Mouse (Mus musculus) ovary, postnatal 10 days (tissue): Measurements from ENCODE around the gene Tmem130.
"Not testable (repeated sequence)": the region's sequence is repeated elsewhere in the genome, so short reads cannot be mapped to it uniquely, and the experiment has no call there.

Source experiments
- DNase-seq: peaks from one replicate; pipeline ENCODE4 v3.0.0; 2022; ENCODE audit warnings: low spot score

The Tmem130 gene

GRCm38 (mm10) chr5:144761161-144761868, at the start of gene Tmem130:
Gene Tmem130, minus strand, starts transcription at chr5:144761818.
- DNase-seq = no peak

DNA sequence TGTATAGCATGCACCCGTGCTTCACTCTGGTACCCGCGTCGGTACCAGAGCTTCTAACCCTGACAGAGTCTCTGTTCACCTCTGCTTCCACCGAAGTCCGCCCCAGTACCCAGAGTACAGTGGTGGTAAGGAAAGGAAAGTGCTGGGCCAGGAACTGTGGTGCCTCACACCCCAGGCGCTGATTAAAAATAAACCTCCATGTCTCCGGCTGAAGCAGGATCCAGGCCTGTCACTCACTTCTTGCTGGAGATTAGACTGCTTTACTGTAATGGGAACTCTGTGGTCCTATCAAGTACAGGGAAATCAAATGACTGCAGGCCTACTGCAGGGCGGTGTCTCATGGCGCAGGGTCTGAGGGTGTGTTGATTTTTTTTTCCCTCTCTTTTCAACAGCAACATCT, 45.3 kb upstream of the Tmem130 start:
- no peak for DNase-seq

DNA sequence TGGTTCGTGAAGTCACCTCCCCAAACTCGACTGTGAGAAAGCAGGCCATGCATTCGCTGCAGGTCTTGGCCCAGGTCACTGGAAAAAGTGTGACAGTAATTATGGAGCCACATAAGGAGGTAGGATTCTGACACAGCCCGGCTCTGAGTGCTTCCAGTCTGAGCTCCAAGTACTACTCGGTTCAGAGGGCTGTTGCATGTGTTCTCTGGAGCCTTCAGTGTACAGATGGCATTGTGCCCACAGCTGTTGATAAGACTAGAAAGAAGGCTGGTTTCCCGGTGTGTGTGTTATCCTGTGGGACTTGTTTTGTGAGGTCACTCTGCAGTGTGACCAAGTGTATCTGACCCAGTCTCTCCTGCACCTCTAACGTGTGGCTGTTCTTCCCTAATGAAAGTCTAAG, 42.6 kb upstream of the Tmem130 start:
- no peak for DNase-seq

DNA sequence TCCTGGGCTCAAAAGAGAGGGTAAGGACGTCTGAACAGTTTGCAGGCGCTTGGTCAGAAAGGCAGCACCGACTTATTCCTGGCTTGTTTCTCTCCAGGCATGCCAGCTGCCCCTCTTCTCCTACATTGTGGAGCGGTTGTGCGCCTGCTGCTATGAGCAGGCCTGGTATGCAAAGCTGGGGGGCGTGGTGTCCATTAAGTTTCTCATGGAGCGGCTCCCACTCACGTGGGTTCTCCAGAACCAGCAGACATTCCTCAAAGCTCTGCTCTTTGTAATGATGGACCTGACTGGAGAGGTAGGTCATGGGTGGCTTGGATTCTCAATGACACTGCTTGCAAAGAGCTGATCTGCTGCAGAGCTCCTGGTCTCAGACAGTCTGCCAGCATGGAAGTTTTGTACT, 41.4 kb upstream of the Tmem130 start:
- no peak for DNase-seq

DNA sequence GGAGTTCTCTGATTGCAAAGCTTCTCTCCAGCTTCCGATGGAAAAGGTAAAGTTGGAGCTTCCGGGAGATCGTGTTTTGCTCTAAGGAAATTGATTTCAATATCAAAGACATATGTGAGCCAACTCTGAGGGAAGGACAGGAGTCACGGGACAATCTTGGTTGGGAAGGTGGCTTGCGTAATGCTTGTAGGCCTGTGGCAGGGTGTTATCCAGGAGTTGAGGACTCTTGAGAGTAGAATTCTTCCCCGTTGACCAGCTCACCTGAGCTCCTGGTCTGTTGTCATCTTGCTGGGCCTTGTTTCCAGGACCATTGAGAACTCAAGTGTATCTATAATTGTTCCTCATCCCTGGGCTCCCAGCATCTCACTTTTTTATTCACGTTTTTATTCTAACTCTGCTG, 35.5 kb upstream of the Tmem130 start:
- DNase-seq = no peak

- DNase-seq = no peak
Measured at GRCm38 (mm10) chr5:144794687-144795086, 33.1 kb upstream of the Tmem130 start.

- DNase-seq = no peak
Measured at GRCm38 (mm10) chr5:144793374-144793773, 31.8 kb upstream of the Tmem130 start.

GRCm38 (mm10) chr5:144786464-144786863, 24.8 kb upstream of the Tmem130 start:
- no peak for DNase-seq

- no peak for DNase-seq
Measured at GRCm38 (mm10) chr5:144780654-144781053, 19.0 kb upstream of the Tmem130 start.

DNA sequence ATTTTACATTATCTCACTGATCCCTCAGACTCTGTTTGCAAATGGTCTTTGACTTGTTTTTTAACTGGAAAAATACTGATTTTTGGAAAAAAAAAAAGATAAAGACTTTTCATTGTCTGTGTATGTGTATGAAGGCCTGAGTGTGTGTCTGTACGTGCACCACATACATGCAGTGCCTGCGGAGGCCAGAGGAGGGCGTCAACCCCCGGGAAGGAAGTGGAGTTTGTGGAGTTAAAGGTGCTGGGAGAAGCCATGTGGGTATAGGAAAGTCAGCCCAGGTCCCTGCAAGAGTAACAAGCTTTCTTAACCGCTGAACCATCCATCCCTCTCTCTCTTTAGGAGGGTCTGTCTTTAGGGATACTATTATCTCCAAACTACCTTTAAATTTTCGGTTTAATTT, 11.6 kb upstream of the Tmem130 start:
- DNase-seq = no peak

- DNase-seq = no peak
Measured at GRCm38 (mm10) chr5:144769067-144769482, 7.5 kb upstream of the Tmem130 start.

DNA sequence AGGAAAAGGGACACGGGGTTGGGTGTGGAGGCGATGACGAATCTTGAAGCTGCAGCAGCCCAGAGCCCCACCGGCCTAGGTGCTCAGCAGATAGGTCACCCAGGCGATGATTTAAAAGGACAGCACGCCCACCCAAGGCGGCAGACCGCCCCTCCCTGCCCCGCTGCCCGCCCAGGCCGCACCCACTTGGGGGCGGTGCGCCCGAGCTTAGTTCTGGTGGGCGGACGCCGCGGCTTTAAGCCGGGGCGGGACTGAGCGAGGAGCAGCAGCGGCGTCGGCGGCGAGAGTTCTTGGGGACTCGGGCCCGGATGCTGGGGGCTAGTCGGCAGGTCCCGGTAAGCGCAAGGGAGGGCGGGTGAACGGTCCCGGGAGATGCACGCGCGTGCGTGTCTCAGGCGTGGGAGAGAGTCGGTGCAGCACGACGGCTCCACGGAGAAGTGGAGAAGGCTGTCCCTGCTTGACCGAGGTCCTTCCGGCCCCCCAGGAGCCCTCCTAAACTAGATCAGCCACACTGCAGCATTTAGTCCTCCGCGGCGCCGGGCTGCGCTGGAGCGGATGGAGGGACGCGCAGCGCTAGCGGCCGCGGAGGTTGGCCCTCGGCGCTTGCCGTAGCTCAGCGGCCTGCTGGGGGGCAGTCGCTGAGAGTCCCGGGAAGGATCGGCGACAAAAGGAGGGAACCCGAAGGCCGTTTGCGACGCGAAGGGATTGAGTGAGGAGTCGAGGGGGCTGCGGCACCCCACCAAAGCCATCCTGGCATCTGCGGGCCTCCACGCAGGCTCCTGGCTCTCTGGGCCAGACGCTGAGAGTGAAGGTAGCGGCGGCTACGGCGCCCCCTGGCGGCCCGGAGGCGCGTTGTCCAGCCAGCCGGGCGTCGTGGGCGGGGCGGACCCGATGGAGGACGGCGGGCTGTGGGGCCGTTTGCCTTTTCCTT, 6.6 kb upstream of the Tmem130 start:
- DNase-seq = peak; percentile 84

DNA sequence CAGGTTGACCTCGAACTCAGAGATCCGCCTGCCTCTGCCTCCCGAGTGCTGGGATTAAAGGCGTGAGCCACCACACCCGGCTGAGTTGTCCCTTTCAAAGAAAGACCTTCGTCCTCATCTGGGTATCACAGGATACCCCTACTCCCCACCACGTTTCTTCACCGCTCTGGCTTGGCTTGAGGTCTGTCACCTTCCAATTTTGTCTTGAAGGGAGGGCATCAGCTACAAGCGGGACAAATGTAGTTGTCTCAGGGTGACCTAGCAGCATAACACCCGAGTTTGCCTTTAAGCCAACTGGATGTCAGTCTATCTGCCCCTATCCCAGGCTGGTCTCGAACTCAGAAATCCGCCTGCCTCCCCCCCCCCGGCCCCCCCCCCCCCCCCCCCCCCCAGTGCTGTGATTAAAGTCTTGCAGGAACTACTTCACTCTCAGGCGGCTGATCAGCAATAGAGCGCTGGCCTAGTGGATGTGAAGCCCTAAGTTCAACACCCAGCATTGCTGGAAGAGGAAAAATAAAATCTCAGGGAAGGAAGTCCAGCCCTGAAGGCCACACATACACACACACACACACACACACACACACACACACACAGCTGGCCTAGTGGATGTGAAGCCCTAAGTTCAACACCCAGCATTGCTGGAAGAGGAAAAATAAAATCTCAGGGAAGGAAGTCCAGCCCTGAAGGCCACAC, 5.6 kb upstream of the Tmem130 start, which contains the start of gene Trrap:
Gene Trrap (plus strand): TSS at position 627 of the 693 bp plus-strand sequence.
- DNase-seq = not testable (repeated sequence)

GRCm38 (mm10) chr5:144766646-144767045, 5.0 kb upstream of the Tmem130 start:
- DNase-seq = no peak

- DNase-seq = no peak
Measured at GRCm38 (mm10) chr5:144766026-144766425, 4.4 kb upstream of the Tmem130 start.

DNA sequence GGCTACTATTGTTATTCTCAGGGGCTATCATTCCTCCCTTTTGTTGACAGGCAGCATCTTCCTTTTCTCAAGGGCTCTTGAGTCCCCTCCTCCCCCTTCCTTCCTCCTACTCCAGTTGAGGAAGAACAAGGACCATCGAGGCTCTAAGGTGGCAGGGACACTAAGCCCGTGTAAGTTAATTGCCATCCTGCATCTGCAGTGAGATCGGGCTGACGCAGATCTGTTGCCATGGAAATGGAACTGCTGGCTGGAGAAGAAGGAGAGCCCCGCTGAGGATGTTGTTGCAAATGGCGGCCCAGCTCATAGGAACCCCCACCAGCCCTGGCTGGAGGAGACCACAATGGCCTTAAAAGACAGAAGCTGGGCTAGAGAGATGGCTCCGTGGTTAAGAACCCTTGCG, 3.2 kb downstream of the Tmem130 start:
- DNase-seq = no peak

DNA sequence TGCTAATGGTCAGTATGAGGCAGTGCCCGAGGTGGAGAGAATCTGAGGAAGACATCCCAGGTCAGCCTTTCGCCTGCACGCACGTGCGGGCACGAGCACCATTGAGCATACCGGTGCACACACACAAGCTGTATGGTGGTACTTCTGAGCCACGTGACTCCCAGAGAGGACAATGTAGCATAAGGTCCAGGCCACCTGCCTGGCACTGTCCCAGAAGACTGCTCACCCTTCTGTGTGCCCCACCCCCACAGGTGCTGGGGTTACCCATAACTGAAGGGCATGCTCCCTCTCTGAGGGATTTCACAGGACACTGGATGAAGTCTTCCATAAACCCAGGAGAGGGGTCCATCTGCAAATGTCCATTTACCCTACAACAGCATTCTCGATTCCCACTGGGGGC, 4.2 kb downstream of the Tmem130 start:
- no peak for DNase-seq

DNA sequence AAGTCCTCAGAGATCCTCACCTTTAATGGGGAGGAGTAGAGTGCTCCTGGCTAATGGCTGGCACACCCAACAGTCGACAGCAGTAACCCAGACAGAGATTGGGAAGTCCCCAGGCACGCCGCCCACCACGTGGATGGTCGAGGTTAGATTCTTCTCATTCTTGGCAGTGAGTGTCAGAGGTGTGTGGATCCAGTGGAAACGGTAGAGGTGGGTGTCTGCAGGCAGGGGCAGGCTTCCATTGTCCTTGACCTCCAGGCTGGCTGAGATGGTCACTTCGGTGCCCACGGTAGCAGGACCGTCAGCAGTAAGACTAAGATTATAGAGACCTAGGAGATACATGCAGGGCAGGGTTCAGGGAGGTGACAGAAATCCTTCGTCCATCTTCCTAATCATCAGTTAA, 6.4 kb downstream of the Tmem130 start:
- no peak for DNase-seq

DNA sequence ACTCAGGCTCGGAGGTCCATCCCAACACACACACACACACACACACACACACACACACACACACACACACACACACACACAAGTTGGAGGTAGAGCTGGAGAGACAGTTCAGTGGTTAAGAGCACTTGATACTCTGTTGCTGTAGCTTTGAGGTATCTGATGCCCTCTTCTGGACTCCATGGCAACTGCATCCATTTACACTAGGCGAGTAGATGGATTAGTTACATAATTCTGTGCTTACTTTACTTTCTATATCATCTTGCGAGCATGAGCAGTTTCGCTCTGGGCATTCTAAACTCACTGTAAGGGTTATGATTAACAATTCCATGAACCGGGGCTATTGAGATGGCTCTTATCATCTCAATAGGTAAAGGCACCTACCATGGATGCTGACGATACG, 8.6 kb downstream of the Tmem130 start:
- DNase-seq = no peak

- DNase-seq = no peak
Measured at GRCm38 (mm10) chr5:144752432-144752831, 9.2 kb downstream of the Tmem130 start.

DNA sequence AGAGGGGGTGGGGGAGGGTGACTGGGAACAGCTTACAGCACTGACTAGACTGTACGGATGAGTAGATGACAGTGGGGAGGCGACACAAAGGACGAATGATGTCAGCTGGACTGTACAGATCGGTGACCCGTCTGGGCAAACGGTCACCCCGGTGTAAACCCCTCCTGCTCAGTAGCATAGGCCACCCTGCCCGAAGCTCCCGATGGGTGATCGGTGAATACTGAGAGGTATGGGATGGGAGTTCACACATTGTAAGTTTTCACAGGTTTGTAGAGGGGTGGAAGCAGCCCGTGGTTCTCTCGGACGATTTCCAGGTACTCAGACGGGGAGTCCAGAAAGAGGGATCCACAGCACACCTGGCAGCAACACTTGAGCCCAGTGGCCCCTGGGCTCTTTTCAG, 24.5 kb downstream of the Tmem130 start:
- no peak for DNase-seq

DNA sequence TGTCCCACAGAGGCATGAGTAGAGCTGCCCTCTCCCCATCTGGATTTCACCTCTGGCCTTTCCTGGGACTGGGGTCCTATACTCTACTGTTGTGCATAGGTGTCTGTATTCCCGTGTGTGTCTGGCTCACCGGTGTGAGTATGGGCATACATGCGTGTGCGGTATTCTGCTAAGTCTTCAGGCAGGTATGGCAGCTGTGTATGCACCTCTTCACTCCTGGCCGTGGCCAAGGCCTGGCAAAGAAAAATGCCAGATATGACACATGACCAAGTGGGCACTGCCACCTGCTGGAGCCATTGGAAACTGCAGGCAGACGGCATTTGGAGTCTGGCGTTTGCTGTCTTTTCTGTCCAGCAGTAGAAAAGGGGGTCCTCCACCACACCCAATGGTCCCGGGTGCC, 26.7 kb downstream of the Tmem130 start:
- DNase-seq = peak; percentile 63

- DNase-seq = peak; percentile 40
Measured at GRCm38 (mm10) chr5:144733953-144734352, 27.7 kb downstream of the Tmem130 start.
